In genomic region chr5:97200655-97201054, GRCm38 (mm10) we compare ENCODE assay signal across 18 mouse cellular contexts.
"Had no signal": no experiment of that assay in that cellular context is flagged by ENCODE, and none has a peak within 500 bp of the region (broad histone marks: within the 10 kb centered on the region; RNA-seq: fewer than 3 reads in every experiment).

No protein-coding gene starts in this region.

- DNase-seq: kidney, adult 18-20 months; kidney, adult 9 months; kidney, postnatal 14 days; kidney, postnatal 4 days; left cerebral cortex, postnatal 4 days; liver, postnatal 0 days; lung, embryonic 14.5 days; right cerebral cortex, postnatal 4 days; thymus, postnatal 25 days had no signal

- ATAC-seq: liver, postnatal 0 days; lung, postnatal 0 days; midbrain, embryonic 13.5 days had no signal

- H3K9ac ChIP-seq: limb, embryonic 12.5 days; limb, embryonic 15.5 days; liver, embryonic 14.5 days; liver, postnatal 0 days; lung, embryonic 14.5 days; midbrain, embryonic 13.5 days; stomach, embryonic 15.5 days had no signal

- H3K27ac ChIP-seq: limb, embryonic 12.5 days; limb, embryonic 15.5 days; liver, embryonic 14.5 days; macrophage; midbrain, embryonic 10.5 days; midbrain, embryonic 13.5 days; stomach, embryonic 15.5 days had no signal

- H3K9me3 ChIP-seq: limb, embryonic 12.5 days; limb, embryonic 15.5 days; midbrain, embryonic 10.5 days; midbrain, embryonic 13.5 days; stomach, embryonic 15.5 days had no signal

- H3K4me1 ChIP-seq: limb, embryonic 12.5 days; limb, embryonic 15.5 days; stomach, embryonic 15.5 days had no signal

- H3K4me3 ChIP-seq: limb, embryonic 12.5 days; limb, embryonic 15.5 days; midbrain, embryonic 10.5 days; midbrain, embryonic 13.5 days; stomach, embryonic 15.5 days had no signal

- H3K36me3 ChIP-seq: limb, embryonic 12.5 days; limb, embryonic 15.5 days; midbrain, embryonic 10.5 days; midbrain, embryonic 13.5 days; stomach, embryonic 15.5 days had no signal

- H3K27me3 ChIP-seq: limb, embryonic 12.5 days; limb, embryonic 15.5 days; midbrain, embryonic 13.5 days; stomach, embryonic 15.5 days had no signal

- H3K4me2 ChIP-seq: limb, embryonic 12.5 days; limb, embryonic 15.5 days; liver, embryonic 11.5 days; lung, embryonic 14.5 days; midbrain, embryonic 13.5 days; stomach, embryonic 15.5 days had no signal
